Mouse (Mus musculus): ENCODE measurements around the gene Sash3. TPM values are rescaled to one million over a fixed set of nuclear protein-coding genes. Genes with fewer than 3 reads are reported as not detected.
A peak's percentile ranks its signal among the peaks of the same experiment; 100 is the strongest.

Gene Sash3
- polyA plus RNA-seq, 1 experiment from 2014 or later, result 1.5 TPM

DNA sequence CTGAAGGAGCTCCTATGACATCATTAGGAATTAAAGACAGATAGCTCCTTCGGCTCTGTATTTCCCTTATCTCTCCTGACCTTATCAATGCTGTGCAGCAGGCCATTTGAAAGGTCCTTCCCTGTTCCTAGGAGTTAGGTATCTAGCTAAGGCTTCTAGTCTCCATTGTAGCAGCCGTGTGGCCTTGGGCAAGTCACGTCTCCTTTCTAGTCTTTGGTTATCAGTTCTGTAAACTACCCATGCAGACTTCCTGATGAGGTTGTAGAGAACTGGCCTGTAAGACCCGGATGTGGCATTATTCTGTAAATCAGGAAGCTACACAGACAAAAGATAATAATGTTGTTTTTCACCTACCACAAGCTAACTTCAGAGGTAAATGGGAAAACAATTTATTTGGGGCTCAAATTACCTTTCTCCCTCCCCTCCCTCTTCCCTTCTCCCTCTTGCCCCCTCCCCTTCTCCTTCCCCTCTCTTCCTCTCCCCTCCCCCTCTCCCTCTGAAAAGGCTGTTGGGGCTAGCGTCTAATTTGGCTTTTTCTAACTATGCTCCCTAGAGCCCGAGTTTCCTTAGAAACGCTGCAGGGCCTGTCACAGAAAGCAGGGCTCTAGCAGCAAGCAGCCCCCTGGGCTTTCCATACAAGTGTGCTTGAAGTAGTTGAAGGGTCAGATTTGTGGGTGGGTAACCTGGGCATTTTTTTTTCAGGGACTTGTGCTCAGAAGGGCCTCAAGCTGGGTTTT lies 7.5 kb upstream of the Sash3 start:
- Histone ChIP-seq H3K9me3 (ENCODE audit: control insufficient read depth, low read length) (no peaks in the 10 kb centered on the region), H3K4me3 (ENCODE audit: low read depth, low read length) (no peak overlapping the region), H3K27ac (ENCODE audit: low read depth, low read length) (no peak overlapping the region), H3K4me1 (replicated peaks; ENCODE audit: control insufficient read depth, insufficient read depth, low read length) (no peaks in the 10 kb centered on the region), H3K9ac (ENCODE audit: low read depth, low read length) (no peak overlapping the region), H3K36me3 (ENCODE audit: control insufficient read depth, insufficient read depth, low read length) (no peaks in the 10 kb centered on the region), H3K27me3 (ENCODE audit: control insufficient read depth, insufficient read depth, low read length) (no peaks in the 10 kb centered on the region), H3K4me2 (replicated peaks; ENCODE audit: low read depth, low read length) (no peak overlapping the region)
- DNase-seq (ENCODE audit: low spot score) (peak; percentile 23), ATAC-seq (ENCODE audit: low FRiP score) (no peak)
- WGBS, result 52% methylated on average over 7 of the region's 7 CpGs

DNA sequence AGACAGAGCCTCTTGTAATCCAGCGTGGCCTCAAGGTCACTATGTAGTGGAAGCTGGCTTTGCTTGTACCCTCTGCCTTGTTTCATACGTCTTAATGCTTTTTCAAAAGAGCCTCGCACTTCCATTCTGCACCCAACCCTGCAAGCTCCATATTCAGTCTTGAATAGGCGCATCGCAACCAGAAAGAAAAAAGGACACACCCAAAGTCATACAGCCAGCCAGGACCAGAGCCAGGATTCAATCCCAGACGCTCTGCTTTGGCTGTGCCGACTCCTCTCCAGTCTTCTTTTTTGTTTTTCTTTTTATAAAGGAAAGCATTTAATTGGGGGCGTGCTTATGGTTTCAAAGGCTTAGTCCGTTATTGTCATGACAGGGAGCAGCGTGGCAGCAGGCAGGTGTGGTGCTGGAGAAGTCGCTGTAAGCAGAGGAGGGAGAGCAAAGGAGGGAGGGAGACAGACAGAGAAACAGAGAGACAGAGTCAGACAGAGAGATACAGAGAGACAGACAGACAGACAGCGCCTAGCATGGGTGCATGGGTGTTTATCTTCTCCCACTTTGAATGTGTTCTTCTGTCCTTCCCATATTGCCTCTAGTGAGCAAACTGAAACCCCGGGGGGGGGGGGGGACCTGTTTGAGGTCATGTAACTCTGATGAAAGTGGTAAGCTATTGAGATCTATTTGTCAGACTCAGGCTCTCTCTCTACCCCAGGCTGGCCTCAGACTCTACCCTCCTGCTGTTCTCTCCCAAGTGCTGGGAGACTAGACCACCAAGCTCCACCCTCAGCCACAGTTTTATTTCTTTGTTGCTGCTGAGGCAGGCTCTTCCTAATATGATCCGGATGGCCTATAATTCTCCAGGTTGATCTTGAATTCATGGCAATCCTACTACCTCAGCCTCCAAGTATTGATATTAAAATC lies 6.6 kb upstream of the Sash3 start:
- WGBS, result 39% methylated on average over 14 of the region's 14 CpGs
- no peak for ATAC-seq (ENCODE audit: low FRiP score)
- no peak overlapping the region for H3K27ac ChIP-seq (ENCODE audit: low read depth, low read length)

DNA sequence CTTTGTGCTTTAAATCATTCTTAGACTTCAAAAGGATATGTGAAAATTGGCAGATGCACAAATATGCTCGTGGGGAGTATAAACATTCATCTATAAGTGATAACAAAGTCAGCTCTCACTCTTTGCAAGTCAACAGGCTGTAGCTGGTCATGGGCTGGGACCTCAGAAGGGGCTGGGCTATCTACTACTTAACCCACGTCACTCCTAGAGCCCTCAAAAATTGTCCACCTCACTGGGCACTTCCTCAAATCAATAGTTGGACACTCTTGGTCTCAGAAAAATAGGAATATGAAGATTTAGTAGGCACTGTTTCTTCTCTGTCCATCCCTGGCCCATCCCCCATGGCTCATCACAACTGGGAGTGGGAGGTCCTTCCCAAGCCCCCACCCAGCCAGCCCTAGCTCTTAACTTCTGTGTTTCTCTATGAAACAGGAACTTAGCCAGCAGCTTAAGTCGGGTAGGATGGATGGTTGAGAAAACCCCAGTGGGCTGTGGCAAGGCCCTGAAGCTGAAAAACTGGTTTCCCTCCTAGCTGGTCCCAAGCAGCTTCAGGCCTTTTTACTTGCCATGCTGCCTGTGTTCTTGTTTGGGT lies 5.9 kb upstream of the Sash3 start:
- no peaks in the 10 kb centered on the region for H3K36me3 ChIP-seq (ENCODE audit: control insufficient read depth, insufficient read depth, low read length)
- DNase-seq (ENCODE audit: low spot score) (no peak), ATAC-seq (ENCODE audit: low FRiP score) (no peak)
- H3K4me3 ChIP-seq (ENCODE audit: low read depth, low read length), result no peak overlapping the region
- H3K27ac ChIP-seq (ENCODE audit: low read depth, low read length), result no peak overlapping the region
- no peak overlapping the region for H3K9ac ChIP-seq (ENCODE audit: low read depth, low read length)
- no peaks in the 10 kb centered on the region for H3K9me3 ChIP-seq (ENCODE audit: control insufficient read depth, low read length)
- no peaks in the 10 kb centered on the region for H3K4me1 ChIP-seq (replicated peaks; ENCODE audit: control insufficient read depth, insufficient read depth, low read length)
- no peak overlapping the region for H3K4me2 ChIP-seq (replicated peaks; ENCODE audit: low read depth, low read length)
- H3K27me3 ChIP-seq (ENCODE audit: control insufficient read depth, insufficient read depth, low read length), result no peaks in the 10 kb centered on the region
- 80% methylated on average over 3 of the region's 3 CpGs for WGBS

More for the DNA sequence above, 6.6 kb upstream of the Sash3 start:
- no peaks in the 10 kb centered on the region for H3K4me1 ChIP-seq (replicated peaks; ENCODE audit: control insufficient read depth, insufficient read depth, low read length)
- H3K4me3 ChIP-seq (ENCODE audit: low read depth, low read length), result no peak overlapping the region
- no peaks in the 10 kb centered on the region for H3K9me3 ChIP-seq (ENCODE audit: control insufficient read depth, low read length)
- H3K27me3 ChIP-seq (ENCODE audit: control insufficient read depth, insufficient read depth, low read length), result no peaks in the 10 kb centered on the region
- no peak overlapping the region for H3K4me2 ChIP-seq (replicated peaks; ENCODE audit: low read depth, low read length)
- no peak for DNase-seq (ENCODE audit: low spot score)
- H3K36me3 ChIP-seq (ENCODE audit: control insufficient read depth, insufficient read depth, low read length), result no peaks in the 10 kb centered on the region
- H3K9ac ChIP-seq (ENCODE audit: low read depth, low read length), result no peak overlapping the region

DNA sequence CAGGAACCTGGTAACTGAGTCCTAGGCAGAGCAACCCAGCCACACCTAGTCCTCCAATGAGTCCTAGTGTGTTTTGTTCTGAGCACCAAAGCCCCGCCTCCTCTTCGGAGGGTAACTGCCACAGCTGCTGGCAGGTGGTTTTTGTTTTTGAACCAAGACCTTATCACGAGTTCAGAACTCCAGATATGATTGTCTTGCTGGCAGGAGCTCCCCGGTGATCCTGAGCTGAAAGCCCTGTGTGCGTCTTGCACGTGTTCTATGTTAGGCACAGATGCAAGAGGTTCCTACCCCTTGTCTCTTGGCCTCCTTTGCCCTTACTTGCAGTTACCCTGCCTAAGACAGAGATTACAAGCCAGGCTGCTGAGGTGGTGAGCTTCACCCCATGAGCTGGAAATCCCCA lies 4.8 kb upstream of the Sash3 start:
- DNase-seq (ENCODE audit: low spot score) (no peak), ATAC-seq (ENCODE audit: low FRiP score) (no peak)
- H3K27me3 ChIP-seq (ENCODE audit: control insufficient read depth, insufficient read depth, low read length), result no peaks in the 10 kb centered on the region
- H3K4me1 ChIP-seq (replicated peaks; ENCODE audit: control insufficient read depth, insufficient read depth, low read length), result no peaks in the 10 kb centered on the region
- no peak overlapping the region for H3K27ac ChIP-seq (ENCODE audit: low read depth, low read length)
- H3K36me3 ChIP-seq (ENCODE audit: control insufficient read depth, insufficient read depth, low read length), result no peaks in the 10 kb centered on the region
- no peak overlapping the region for H3K9ac ChIP-seq (ENCODE audit: low read depth, low read length)
- H3K4me3 ChIP-seq (ENCODE audit: low read depth, low read length), result no peak overlapping the region
- 73% methylated on average over 6 of the region's 6 CpGs for WGBS
- no peak overlapping the region for H3K4me2 ChIP-seq (replicated peaks; ENCODE audit: low read depth, low read length)
- H3K9me3 ChIP-seq (ENCODE audit: control insufficient read depth, low read length), result no peaks in the 10 kb centered on the region

DNA sequence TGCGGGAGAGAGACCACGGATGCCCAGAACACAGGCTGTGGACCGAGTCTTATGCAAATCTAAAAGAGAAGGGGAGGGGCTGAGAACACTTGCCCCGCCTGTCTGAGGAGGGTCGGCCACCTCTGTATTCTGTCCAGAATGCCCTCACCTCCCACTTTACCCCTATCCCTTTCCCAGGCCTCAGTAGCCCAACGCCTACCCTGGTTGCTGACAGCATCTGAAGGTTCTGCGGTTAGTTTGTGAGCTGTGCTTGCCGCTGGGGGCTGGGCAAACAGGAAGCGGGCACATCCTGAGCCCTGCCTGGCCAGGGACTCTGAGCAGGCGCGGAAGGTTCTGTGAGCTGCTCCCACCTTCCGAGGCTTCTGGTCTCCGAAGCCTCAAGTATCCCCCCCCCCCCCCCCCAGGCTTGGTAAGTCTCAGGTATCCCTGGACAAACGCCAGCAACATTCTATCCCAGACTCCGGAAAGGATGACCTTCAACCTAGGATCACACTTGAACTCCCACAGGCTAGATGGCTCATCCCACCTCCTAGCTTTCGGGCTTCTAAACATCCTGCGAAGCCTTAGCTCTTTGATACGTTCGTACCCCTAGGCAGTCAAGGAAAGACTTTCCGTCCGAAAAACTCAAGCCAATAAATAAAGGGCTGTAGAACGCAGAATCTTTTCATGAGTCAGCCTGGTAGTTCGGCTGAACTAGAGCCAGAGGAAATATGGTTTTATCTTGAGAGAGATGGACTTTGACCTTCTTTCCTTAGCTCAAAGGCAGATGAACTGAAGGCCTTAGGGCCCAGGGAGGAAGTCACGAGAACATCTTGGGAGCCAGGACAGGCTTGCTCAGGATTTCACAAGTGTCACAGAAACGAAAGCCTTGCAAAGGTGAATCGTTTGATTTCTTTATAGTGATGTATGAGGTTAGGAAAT lies 2.6 kb upstream of the Sash3 start:
- Histone ChIP-seq H3K9ac (ENCODE audit: low read depth, low read length) (no peak overlapping the region), H3K4me2 (replicated peaks; ENCODE audit: low read depth, low read length) (no peak overlapping the region), H3K27ac (ENCODE audit: low read depth, low read length) (no peak overlapping the region), H3K36me3 (ENCODE audit: control insufficient read depth, insufficient read depth, low read length) (no peaks in the 10 kb centered on the region), H3K9me3 (ENCODE audit: control insufficient read depth, low read length) (no peaks in the 10 kb centered on the region), H3K4me1 (replicated peaks; ENCODE audit: control insufficient read depth, insufficient read depth, low read length) (no peaks in the 10 kb centered on the region), H3K4me3 (ENCODE audit: low read depth, low read length) (no peak overlapping the region), H3K27me3 (ENCODE audit: control insufficient read depth, insufficient read depth, low read length) (no peaks in the 10 kb centered on the region)
- DNase-seq (ENCODE audit: low spot score), result no peak
- WGBS, result 59% methylated on average over 23 of the region's 26 CpGs
- ATAC-seq (ENCODE audit: low FRiP score), result no peak

DNA sequence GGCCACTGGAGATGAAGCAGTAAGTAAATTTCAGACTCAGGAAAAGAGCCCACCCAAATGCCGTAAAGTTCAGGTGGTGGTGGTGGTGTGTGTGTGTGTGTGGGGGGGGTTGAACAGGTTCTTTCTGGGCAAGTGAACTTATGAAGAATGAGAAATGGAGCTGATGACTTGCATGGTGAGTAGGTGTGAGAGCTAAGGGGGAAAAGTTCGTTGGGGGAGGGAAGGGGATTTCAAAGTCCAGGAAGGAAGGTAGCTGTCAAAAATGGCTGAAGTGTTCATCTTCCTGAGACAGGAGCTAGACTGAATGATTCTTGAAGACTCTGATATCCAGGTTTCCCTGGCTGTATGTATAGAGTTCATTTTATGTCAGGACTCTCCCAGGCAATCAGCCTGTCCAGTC lies 990 bp downstream of the Sash3 start:
- H3K36me3 ChIP-seq (ENCODE audit: control insufficient read depth, insufficient read depth, low read length), result no peaks in the 10 kb centered on the region
- 78% methylated on average over 2 of the region's 2 CpGs for WGBS
- no peaks in the 10 kb centered on the region for H3K9me3 ChIP-seq (ENCODE audit: control insufficient read depth, low read length)
- no peak overlapping the region for H3K27ac ChIP-seq (ENCODE audit: low read depth, low read length)
- H3K27me3 ChIP-seq (ENCODE audit: control insufficient read depth, insufficient read depth, low read length), result no peaks in the 10 kb centered on the region
- ATAC-seq (ENCODE audit: low FRiP score) (no peak), DNase-seq (ENCODE audit: low spot score) (no peak)
- no peak overlapping the region for H3K4me3 ChIP-seq (ENCODE audit: low read depth, low read length)
- no peak overlapping the region for H3K9ac ChIP-seq (ENCODE audit: low read depth, low read length)
- H3K4me2 ChIP-seq (replicated peaks; ENCODE audit: low read depth, low read length), result no peak overlapping the region
- H3K4me1 ChIP-seq (replicated peaks; ENCODE audit: control insufficient read depth, insufficient read depth, low read length), result no peaks in the 10 kb centered on the region

DNA sequence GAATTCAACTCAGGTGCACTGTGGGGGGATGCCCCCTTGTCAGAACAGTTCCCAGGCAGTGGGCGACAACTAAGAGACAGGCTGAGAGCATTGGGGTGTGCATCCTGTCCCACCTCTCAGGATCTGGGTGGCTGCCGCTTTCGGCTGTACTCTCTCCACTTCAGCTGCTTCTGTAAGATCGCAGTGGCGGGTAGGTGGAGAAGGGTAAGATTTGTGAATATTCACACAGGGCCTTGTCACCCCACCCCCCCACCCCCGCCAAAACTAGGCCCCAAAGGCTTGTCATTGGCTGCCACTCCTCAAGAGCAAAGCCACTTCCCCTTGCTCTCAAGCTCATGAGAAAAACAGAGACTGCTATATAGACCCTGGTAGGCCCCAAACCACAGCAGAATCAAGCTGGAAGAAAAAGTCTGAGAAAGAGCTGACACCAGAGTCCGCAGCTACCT lies 1.5 kb downstream of the Sash3 start:
- no peaks in the 10 kb centered on the region for H3K27me3 ChIP-seq (ENCODE audit: control insufficient read depth, insufficient read depth, low read length)
- DNase-seq (ENCODE audit: low spot score) (no peak), ATAC-seq (ENCODE audit: low FRiP score) (no peak)
- no peaks in the 10 kb centered on the region for H3K36me3 ChIP-seq (ENCODE audit: control insufficient read depth, insufficient read depth, low read length)
- H3K9me3 ChIP-seq (ENCODE audit: control insufficient read depth, low read length), result no peaks in the 10 kb centered on the region
- no peak overlapping the region for H3K4me2 ChIP-seq (replicated peaks; ENCODE audit: low read depth, low read length)
- 88% methylated on average over 7 of the region's 7 CpGs for WGBS
- no peak overlapping the region for H3K27ac ChIP-seq (ENCODE audit: low read depth, low read length)
- H3K4me3 ChIP-seq (ENCODE audit: low read depth, low read length), result no peak overlapping the region
- H3K4me1 ChIP-seq (replicated peaks; ENCODE audit: control insufficient read depth, insufficient read depth, low read length), result no peaks in the 10 kb centered on the region
- no peak overlapping the region for H3K9ac ChIP-seq (ENCODE audit: low read depth, low read length)

DNA sequence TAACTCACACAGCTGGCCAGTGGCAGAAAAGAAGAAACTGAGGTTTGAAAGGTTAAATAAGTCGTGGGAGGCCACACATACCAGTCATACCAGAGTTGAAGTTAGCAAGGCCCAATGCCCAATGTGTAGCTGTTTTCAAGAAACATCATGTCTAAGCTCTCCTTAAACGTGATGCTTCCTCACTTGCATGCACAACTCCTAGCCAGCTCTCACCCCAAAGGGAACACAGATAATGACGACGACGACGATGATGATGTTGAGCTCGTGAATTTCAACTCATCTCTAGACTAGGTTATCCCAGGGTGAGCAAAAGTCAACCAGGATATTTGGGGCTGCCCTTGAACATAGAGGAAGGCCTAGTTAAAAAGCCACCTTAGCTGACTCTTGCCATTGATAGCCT lies 5.9 kb downstream of the Sash3 start:
- no peak overlapping the region for H3K4me3 ChIP-seq (ENCODE audit: low read depth, low read length)
- H3K36me3 ChIP-seq (ENCODE audit: control insufficient read depth, insufficient read depth, low read length), result no peaks in the 10 kb centered on the region
- no peak for ATAC-seq (ENCODE audit: low FRiP score)
- no peaks in the 10 kb centered on the region for H3K9me3 ChIP-seq (ENCODE audit: control insufficient read depth, low read length)
- H3K27ac ChIP-seq (ENCODE audit: low read depth, low read length), result no peak overlapping the region
- WGBS, result 80% methylated on average over 7 of the region's 7 CpGs
- H3K4me1 ChIP-seq (replicated peaks; ENCODE audit: control insufficient read depth, insufficient read depth, low read length), result no peaks in the 10 kb centered on the region
- H3K27me3 ChIP-seq (ENCODE audit: control insufficient read depth, insufficient read depth, low read length), result no peaks in the 10 kb centered on the region
- no peak overlapping the region for H3K4me2 ChIP-seq (replicated peaks; ENCODE audit: low read depth, low read length)
- no peak overlapping the region for H3K9ac ChIP-seq (ENCODE audit: low read depth, low read length)
- DNase-seq (ENCODE audit: low spot score), result no peak
